Mouse (Mus musculus): ENCODE measurements at regions not wholly inside any gene's neighbourhood (a gene's known extent, or its start where the extent isn't known, plus 50 kb on each side); places are given as distances from the start of the nearest gene placed in this dataset.

- TF ChIP-seq CHD2 (IDR thresholded peaks at IDR 0.05; ENCODE audit: low read depth, low read length) (no peak), HCFC1 (IDR thresholded peaks at IDR 0.05; ENCODE audit: borderline replicate concordance, insufficient read depth, low read length) (no peak), MAFK (IDR thresholded peaks at IDR 0.05; ENCODE audit: insufficient read depth, low read depth, low read length) (no peak), ZC3H11A (IDR thresholded peaks at IDR 0.05; ENCODE audit: borderline replicate concordance, low read depth, low read length) (no peak)
These were observed 59.3 kb upstream of the Rgs1 start for GRCm38 (mm10) chr1:144308313-144308712.
